Mouse (Mus musculus) heart, adult 2 months (tissue): ENCODE measurements around the gene Gm3854.

Experiments
- CTCF ChIP-seq: fragments of 200-600 bp; IDR thresholded peaks from 2 replicates; pipeline ENCODE4 v1.8.1; 2022; ENCODE audit warnings: antibody characterized with exemption, mild to moderate bottlenecking, moderate library complexity
- POLR2A ChIP-seq: fragments of 200-500 bp; IDR thresholded peaks from 2 replicates; pipeline ENCODE4 v1.6.1; 2011; ENCODE audit warnings: mild to moderate bottlenecking, low read depth, low read length, control low read depth; ENCODE audit not compliant: insufficient read depth

- TF ChIP-seq CTCF (peak; percentile 30), POLR2A (peak; percentile 80)
Measured at GRCm38 (mm10) chr7:6363047-6363488, 19.5 kb downstream of the Gm3854 start, which contains the start of gene Zfp78.
